Mouse (Mus musculus) MEL (cell line): Measurements from ENCODE around the gene Smim17. TPM values are rescaled to one million over a fixed set of nuclear protein-coding genes. Genes with fewer than 3 reads are reported as not detected.

Experiments used
- DNase-seq: peaks from one replicate; pipeline ENCODE4 v3.0.0; 2011; ENCODE audit warnings: low read depth, low spot score
- H3K27ac ChIP-seq: 2 replicates; pipeline ENCODE4 v1.5.1; 2012; ENCODE audit warnings: low read depth, mild to moderate bottlenecking, control low read depth, low read length, moderate library complexity; ENCODE audit not compliant: control insufficient read depth
- H3K27me3 ChIP-seq, 2 experiments: fragments of 150-350 bp in 1 of 2; sonication (generic) in 1 of 2; 2 replicates each; pipeline ENCODE4 v1.6.1; 2012; ENCODE audit warnings: low read length in 2 of 2, mild to moderate bottlenecking in 2 of 2, improper control_type of control experiment in 1 of 2, moderate library complexity in 1 of 2; ENCODE audit not compliant: insufficient read depth in 2 of 2, control insufficient read depth in 1 of 2
- H3K36me3 ChIP-seq, 2 experiments: 2 replicates each; pipeline ENCODE4 v1.6.1; 2012 to 2014; ENCODE audit warnings: low read length in 2 of 2, improper control_type of control experiment in 1 of 2, inconsistent platforms in 1 of 2, mild to moderate bottlenecking in 1 of 2; ENCODE audit not compliant: insufficient read depth in 2 of 2, control insufficient read depth in 1 of 2
- H3K4me1 ChIP-seq, 2 experiments: fragments of 150-350 bp in 1 of 2; sonication (generic) in 1 of 2; 2 replicates each; pipeline ENCODE4 v1.6.1; 2012; ENCODE audit warnings: low read length in 2 of 2, improper control_type of control experiment in 1 of 2, mild to moderate bottlenecking in 1 of 2; ENCODE audit not compliant: insufficient read depth in 2 of 2, control insufficient read depth in 1 of 2
- H3K4me3 ChIP-seq, 2 experiments: fragments of 150-350 bp in 1 of 2; sonication (generic) in 1 of 2; 2 replicates each; pipeline ENCODE4 v1.5.1; 2012; ENCODE audit warnings: low read depth in 2 of 2, low read length in 2 of 2, mild to moderate bottlenecking in 2 of 2, moderate library complexity in 2 of 2, control low read depth in 1 of 2, improper control_type of control experiment in 1 of 2; ENCODE audit not compliant: control insufficient read depth in 1 of 2, insufficient read depth in 1 of 2
- H3K79me2 ChIP-seq: 2 replicates; pipeline ENCODE4 v1.6.1; 2012; ENCODE audit warnings: mild to moderate bottlenecking, low read length, moderate library complexity; ENCODE audit not compliant: control insufficient read depth, poor library complexity, insufficient read depth
- H3K9ac ChIP-seq: 2 replicates; pipeline ENCODE4 v1.6.1; 2012; ENCODE audit warnings: low read depth, mild to moderate bottlenecking, control low read depth, low read length, moderate library complexity; ENCODE audit not compliant: control insufficient read depth, poor library complexity, severe bottlenecking
- H3K9me3 ChIP-seq: fragments of 150-350 bp; sonication (generic); replicated peaks from 2 replicates; pipeline ENCODE4 v1.6.1; 2012; ENCODE audit warnings: mild to moderate bottlenecking, low read length, improper control_type of control experiment, moderate library complexity; ENCODE audit not compliant: insufficient read depth
- CTCF ChIP-seq, 3 experiments: IDR thresholded peaks in 2 of 3; conservative IDR thresholded peaks in 1 of 3; 2 replicates each; pipeline ENCODE4 v1.5.1; 2011 to 2012; ENCODE audit warnings: low read length in 3 of 3, low read depth in 2 of 3, mild to moderate bottlenecking in 2 of 3, improper control_type of control experiment in 1 of 3, inconsistent platforms in 1 of 3, mixed read lengths in 1 of 3, moderate library complexity in 1 of 3; ENCODE audit not compliant: control insufficient read depth in 1 of 3, insufficient read depth in 1 of 3, poor library complexity in 1 of 3, severe bottlenecking in 1 of 3
- EP300 ChIP-seq, 2 experiments: IDR thresholded peaks; 2 replicates each; pipeline ENCODE4 v1.6.1; 2011; ENCODE audit warnings: improper control_type of control experiment in 2 of 2, low read length in 2 of 2, low read depth in 1 of 2, mild to moderate bottlenecking in 1 of 2
- ETS1 ChIP-seq: IDR thresholded peaks from 2 replicates; pipeline ENCODE4 v1.6.1; 2012; ENCODE audit warnings: low read depth, mild to moderate bottlenecking, inconsistent platforms, low read length, improper control_type of control experiment, moderate library complexity
- GABPA ChIP-seq: IDR thresholded peaks from 2 replicates; pipeline ENCODE4 v1.6.1; 2012; ENCODE audit warnings: low read depth, mild to moderate bottlenecking, inconsistent platforms, low read length, improper control_type of control experiment, moderate library complexity
- GATA1 ChIP-seq: IDR thresholded peaks from 2 replicates; pipeline ENCODE4 v1.6.1; 2011; ENCODE audit warnings: low read depth, low read length, improper control_type of control experiment
- HCFC1 ChIP-seq: IDR thresholded peaks from 2 replicates; pipeline ENCODE4 v1.6.1; 2012; ENCODE audit warnings: low read depth, mild to moderate bottlenecking, inconsistent platforms, low read length, improper control_type of control experiment, moderate library complexity
- JUND ChIP-seq: IDR thresholded peaks from 2 replicates; pipeline ENCODE4 v1.6.1; 2011; ENCODE audit warnings: low read depth, mild to moderate bottlenecking, improper control_type of control experiment, low read length
- MAX ChIP-seq: IDR thresholded peaks from 2 replicates; pipeline ENCODE4 v1.6.1; 2011; ENCODE audit warnings: low read length, improper control_type of control experiment
- MYB ChIP-seq: IDR thresholded peaks from 2 replicates; pipeline ENCODE4 v1.6.1; 2011; ENCODE audit warnings: mild to moderate bottlenecking, low read depth, low read length, improper control_type of control experiment
- NRF1 ChIP-seq: IDR thresholded peaks from 2 replicates; pipeline ENCODE4 v1.6.1; 2014; ENCODE audit warnings: low read depth, mild to moderate bottlenecking, inconsistent platforms, low read length, improper control_type of control experiment, moderate library complexity; ENCODE audit not compliant: poor library complexity, insufficient read depth, severe bottlenecking
- POLR2A ChIP-seq, 2 experiments: IDR thresholded peaks; 2 replicates each; pipeline ENCODE4 v1.6.1; 2011 to 2012; ENCODE audit warnings: low read length in 2 of 2, mild to moderate bottlenecking in 2 of 2, control low read depth in 1 of 2, improper control_type of control experiment in 1 of 2, low read depth in 1 of 2, moderate library complexity in 1 of 2; ENCODE audit not compliant: control insufficient read depth in 1 of 2, insufficient read depth in 1 of 2, poor library complexity in 1 of 2
- POLR2AphosphoS2 ChIP-seq: IDR thresholded peaks from 2 replicates; pipeline ENCODE4 v1.6.1; 2011; ENCODE audit warnings: low read length, improper control_type of control experiment
- RCOR1 ChIP-seq: IDR thresholded peaks from 2 replicates; pipeline ENCODE4 v1.6.1; 2012; ENCODE audit warnings: low read depth, mild to moderate bottlenecking, inconsistent platforms, low read length, improper control_type of control experiment
- TAL1 ChIP-seq: IDR thresholded peaks from 2 replicates; pipeline ENCODE4 v1.6.1; 2012; ENCODE audit warnings: mild to moderate bottlenecking, inconsistent platforms, low read length, moderate library complexity, mixed read lengths
- TBP ChIP-seq: IDR thresholded peaks from 2 replicates; pipeline ENCODE4 v1.8.0; 2011; ENCODE audit warnings: low read depth, low read length, improper control_type of control experiment
- TCF12 ChIP-seq: IDR thresholded peaks from 2 replicates; pipeline ENCODE4 v1.6.1; 2014; ENCODE audit warnings: low read depth, mild to moderate bottlenecking, inconsistent platforms, low read length, improper control_type of control experiment, moderate library complexity
- ZKSCAN1 ChIP-seq: IDR thresholded peaks from 2 replicates; pipeline ENCODE4 v1.6.1; 2012; ENCODE audit warnings: low read depth, mild to moderate bottlenecking, inconsistent platforms, low read length, improper control_type of control experiment, moderate library complexity
- ZMIZ1 ChIP-seq: IDR thresholded peaks from 2 replicates; pipeline ENCODE4 v1.6.1; 2012; ENCODE audit warnings: low read depth, mild to moderate bottlenecking, inconsistent platforms, low read length, improper control_type of control experiment, moderate library complexity
- ZNF384 ChIP-seq: IDR thresholded peaks from 2 replicates; pipeline ENCODE4 v1.6.1; 2012; ENCODE audit warnings: low read depth, mild to moderate bottlenecking, inconsistent platforms, low read length, improper control_type of control experiment
- polyA plus RNA-seq, 2 experiments: library from polyadenylated mRNA; stranded (reverse) in 1 of 2; unstranded in 1 of 2; fragments of >175 nt in 1 of 2; fragments of >200 nt in 1 of 2; gene quantifications; 2 replicates each; pipeline versions ENCODE4 v1.2.1 to v1.2.4; 2012; ENCODE audit warnings: low replicate concordance in 2 of 2, low read depth in 1 of 2; ENCODE audit not compliant: insufficient read length in 2 of 2, insufficient read depth in 1 of 2, missing spikeins in 1 of 2
- total RNA-seq: library from RNA; depleted of rRNA; stranded (reverse); fragments of 300-350 nt; gene quantifications from 2 replicates; pipeline ENCODE4 v1.2.3, GENCODE M21; 2012

Gene Smim17
- total and polyA plus RNA-seq, 3 experiments = not detected

GRCm38 (mm10) chr7:6361756-6362155, 36.8 kb upstream of the Smim17 start:
- H3K36me3 ChIP-seq = peaks cover 0 to 12% of the 10 kb centered on the region in 2 experiments; a peak in 2 of 4 replicates
- no peaks in the 10 kb centered on the region for H3K27me3 ChIP-seq
- TF ChIP-seq POLR2AphosphoS2 (no peak), GABPA (no peak), ZNF384 (peak; percentile 39; the same call in 1 of the 2 replicates), GATA1 (no peak), TBP (0 out of 2 replicates have a peak, but pooled peaks have one; percentile 1)
- TF ChIP-seq, all 39 proteins: peak for 2
- no peaks in the 10 kb centered on the region for H3K9me3 ChIP-seq
- H3K4me3 ChIP-seq = peak overlapping the region; percentile 59 to 65
- H3K4me1 ChIP-seq = peaks cover 2 to 5% of the 10 kb centered on the region in 2 experiments; a peak in 3 of 4 replicates
- DNase-seq = no peak
- H3K79me2 ChIP-seq = no peaks in the 10 kb centered on the region
- H3K27ac ChIP-seq = no peak overlapping the region
- peak overlapping the region; percentile 33 for H3K9ac ChIP-seq

GRCm38 (mm10) chr7:6362268-6363046, 36.1 kb upstream of the Smim17 start:
- H3K9ac ChIP-seq = peak overlapping the region; percentile 33
- DNase-seq = peak; percentile 97
- H3K36me3 ChIP-seq = peaks cover 0 to 12% of the 10 kb centered on the region in 2 experiments; a peak in 2 of 4 replicates
- peaks cover 2 to 5% of the 10 kb centered on the region in 2 experiments; a peak in 3 of 4 replicates for H3K4me1 ChIP-seq
- no peak for TF ChIP-seq MAX
- no peak for TF ChIP-seq EP300 (IDR thresholded peaks at IDR 0.05; ENCODE audit: low read depth in 1 of 2, low read length in 2 of 2)
- no peak for TF ChIP-seq ETS1
- no peak for TF ChIP-seq RCOR1
- TF ChIP-seq TAL1 = no peak
- TF ChIP-seq ZMIZ1 = no peak
- TF ChIP-seq GATA1 = no peak
- TF ChIP-seq CTCF (IDR thresholded peaks at IDR 0.05 in 2 of 3, conservative IDR thresholded peaks at IDR 0.05 in 1 of 3; ENCODE audit: control insufficient read depth in 1 of 3, insufficient read depth in 1 of 3, low read depth in 2 of 3, low read length in 3 of 3, poor library complexity in 1 of 3, severe bottlenecking in 1 of 3) = no peak
- no peak for TF ChIP-seq POLR2AphosphoS2
- no peak for TF ChIP-seq TBP
- no peak for TF ChIP-seq ZNF384
- TF ChIP-seq ZKSCAN1 = no peak
- no peak for TF ChIP-seq NRF1
- TF ChIP-seq POLR2A (IDR thresholded peaks at IDR 0.05; ENCODE audit: control insufficient read depth in 1 of 2, insufficient read depth in 1 of 2, low read depth in 1 of 2, low read length in 2 of 2, poor library complexity in 1 of 2) = no peak
- no peak for TF ChIP-seq GABPA
- TF ChIP-seq MYB = no peak
- no peak for TF ChIP-seq JUND
- TF ChIP-seq TCF12 = no peak
- TF ChIP-seq HCFC1 = no peak; the same call in 1 of the 2 replicates
- H3K4me3 ChIP-seq = peak overlapping the region; percentile 85 to 97
- peak overlapping the region; percentile 67; the same call in 1 of the 2 replicates for H3K27ac ChIP-seq
- no peaks in the 10 kb centered on the region for H3K27me3 ChIP-seq
- H3K79me2 ChIP-seq = no peaks in the 10 kb centered on the region
- no peaks in the 10 kb centered on the region for H3K9me3 ChIP-seq
